ENCODE assay signal across 14 mouse cellular contexts in the genomic region with DNA sequence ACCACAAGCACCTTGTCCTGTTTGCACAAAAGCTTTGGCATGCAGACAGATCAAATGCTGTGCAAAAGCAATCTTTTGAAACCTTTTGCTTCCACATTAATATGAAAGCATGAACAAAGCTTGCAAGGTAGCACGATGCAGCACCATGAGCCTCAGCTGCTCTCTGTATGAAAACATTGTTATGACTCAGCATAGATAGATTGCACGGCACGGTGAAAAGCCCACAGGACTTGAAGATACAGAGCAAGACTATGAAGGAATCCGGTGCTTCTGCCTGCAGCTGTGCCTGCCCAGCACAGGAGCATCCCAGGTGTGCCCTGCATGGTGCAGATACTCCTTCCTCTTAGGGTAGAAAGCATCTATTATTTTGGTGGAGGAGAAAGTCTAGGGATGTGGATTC. TPM values are rescaled to one million over a fixed set of nuclear protein-coding genes. Genes with fewer than 3 reads are reported as not detected.
"Had no signal": no experiment of that assay in that cellular context is flagged by ENCODE, and none has a peak within 500 bp of the region (broad histone marks: within the 10 kb centered on the region; RNA-seq: fewer than 3 reads in every experiment).

No protein-coding gene starts in this region.

- H3K4me3 ChIP-seq: limb, embryonic 13.5 days; midbrain, embryonic 12.5 days; neural tube, embryonic 13.5 days had no signal

- H3K27me3 ChIP-seq: limb, embryonic 13.5 days; midbrain, embryonic 12.5 days; neural tube, embryonic 13.5 days had no signal

- H3K36me3 ChIP-seq: limb, embryonic 13.5 days; midbrain, embryonic 12.5 days; neural tube, embryonic 13.5 days had no signal

- H3K9ac ChIP-seq: limb, embryonic 13.5 days; liver, embryonic 14.5 days; midbrain, embryonic 12.5 days; neural tube, embryonic 13.5 days had no signal

- DNase-seq: kidney, adult 9 months; kidney, postnatal 36 days; left cerebral cortex, postnatal 4 days; lung, adult 18-20 months; retina, postnatal 1 day; right cerebral cortex, postnatal 14 days; thymus, postnatal 4 days had no signal

- H3K4me2 ChIP-seq: limb, embryonic 13.5 days; midbrain, embryonic 12.5 days; neural tube, embryonic 13.5 days had no signal

- H3K4me1 ChIP-seq: limb, embryonic 13.5 days; midbrain, embryonic 12.5 days had no signal

- H3K27ac ChIP-seq: kidney, postnatal 0 days; limb, embryonic 13.5 days; liver, embryonic 14.5 days; midbrain, embryonic 12.5 days; neural tube, embryonic 13.5 days had no signal

- H3K9me3 ChIP-seq: limb, embryonic 13.5 days; midbrain, embryonic 12.5 days; neural tube, embryonic 13.5 days had no signal

RNA-seq across cellular contexts. Expression of gene Chrna3, which starts 22.8 kb away (rescaled TPM):
- polyA plus RNA-seq: liver, adult 2 months; liver, embryonic 14.5 days had no signal

RNA-seq across cellular contexts. Expression of gene Chrna5, which starts 22.9 kb away (rescaled TPM):
- polyA plus RNA-seq: liver, adult 2 months had no signal

RNA-seq across cellular contexts. Expression of gene Chrnb4, which starts 45.0 kb away (rescaled TPM):
- polyA plus RNA-seq: liver, adult 2 months; liver, embryonic 14.5 days had no signal

RNA-seq across cellular contexts. Expression of gene AY074887, which starts 52.8 kb away (rescaled TPM):
- polyA plus RNA-seq: liver, adult 2 months; small intestine, adult 2 months had no signal
